Mouse (Mus musculus): ENCODE measurements at regions not wholly inside any gene's neighbourhood (a gene's known extent, or its start where the extent isn't known, plus 50 kb on each side); places are given as distances from the start of the nearest gene placed in this dataset.

DNA sequence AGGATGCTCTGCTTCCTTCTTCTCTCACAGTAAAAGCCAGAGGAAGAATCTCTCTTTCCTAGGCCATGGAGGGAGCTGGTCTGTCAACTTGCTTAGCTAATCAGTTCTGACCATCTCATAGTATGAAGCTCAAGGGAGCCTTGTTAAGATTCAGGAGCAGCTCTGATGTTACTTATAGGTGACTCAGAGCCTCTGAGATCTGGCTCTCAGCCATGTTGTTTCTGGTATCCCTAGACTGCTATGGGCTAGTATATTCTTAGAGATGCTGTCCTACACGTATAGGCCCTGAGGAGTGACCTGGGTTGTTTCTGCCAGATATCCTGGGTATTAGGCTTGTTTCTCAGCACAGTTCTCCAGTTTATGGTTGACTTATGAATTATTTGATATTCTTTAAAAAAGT lies 160.9 kb downstream of the 4930564D02Rik start:
- no peak for DNase-seq

- DNase-seq, result no peak
These were observed 161.8 kb downstream of the 4930564D02Rik start for GRCm38 (mm10) chr3:105228401-105228800.

DNA sequence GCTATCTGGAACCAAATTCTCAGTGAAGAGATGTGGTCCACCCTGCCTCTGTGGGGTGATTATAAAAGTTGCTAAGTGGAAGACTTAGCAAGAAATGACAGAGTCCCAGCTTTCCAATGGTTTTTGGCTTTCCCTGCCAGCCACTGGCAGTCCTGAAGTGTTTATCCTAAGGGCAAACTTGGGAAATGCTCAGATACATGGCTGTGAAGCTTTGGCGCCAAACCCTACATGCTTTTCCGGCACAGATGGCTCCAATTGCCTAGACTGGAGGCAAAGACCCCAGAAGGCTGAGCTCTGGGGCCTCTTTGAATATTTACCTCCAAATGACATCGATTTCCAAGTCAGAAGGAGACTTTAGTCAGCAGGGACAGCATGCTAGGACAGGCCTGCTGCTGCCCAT lies 174.4 kb downstream of the 4930564D02Rik start:
- no peak for DNase-seq

DNA sequence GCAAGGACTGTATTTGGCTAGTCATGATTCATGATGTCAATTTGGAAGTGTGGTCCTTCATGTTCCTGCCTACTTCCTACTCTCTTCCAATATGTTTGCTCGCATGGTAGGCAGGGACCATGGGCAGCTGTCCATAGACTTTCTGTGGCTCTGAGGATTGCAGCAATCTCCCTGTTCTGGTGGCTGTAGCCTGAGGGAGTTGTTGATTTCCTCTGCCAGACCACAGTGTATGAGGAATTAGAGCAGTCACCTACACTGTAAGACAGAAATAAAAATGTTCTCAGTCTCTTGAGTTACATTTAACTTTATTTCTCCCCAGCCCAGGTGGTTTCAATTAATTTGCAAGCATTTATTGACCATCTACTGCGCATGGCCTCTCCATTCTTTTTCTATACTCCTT lies 190.5 kb downstream of the 4930564D02Rik start:
- DNase-seq, result no peak

GRCm38 (mm10) chr3:105275241-105275640 lies 176.9 kb upstream of the Kcnd3 start:
- no peak for DNase-seq

DNA sequence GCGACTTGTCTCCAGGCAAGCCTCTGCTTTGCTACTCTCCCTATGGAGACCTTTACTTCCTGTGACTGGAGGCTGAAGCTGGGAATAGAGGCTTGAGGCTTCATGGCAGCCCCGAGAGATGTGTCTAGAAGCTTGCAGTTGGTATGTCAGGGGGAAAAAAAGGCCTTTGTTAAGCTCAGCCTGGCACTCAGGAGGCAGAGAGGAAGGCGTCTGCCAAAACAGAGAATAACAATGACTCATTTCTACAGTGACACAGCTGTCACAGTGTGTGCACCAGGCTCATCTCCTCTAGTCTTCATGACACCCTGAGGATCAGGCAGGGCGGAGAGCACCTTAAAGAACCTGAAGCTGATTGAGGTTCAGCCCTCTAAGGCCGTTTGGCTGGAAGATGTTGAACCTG lies 171.2 kb upstream of the Kcnd3 start:
- DNase-seq, result no peak

DNA sequence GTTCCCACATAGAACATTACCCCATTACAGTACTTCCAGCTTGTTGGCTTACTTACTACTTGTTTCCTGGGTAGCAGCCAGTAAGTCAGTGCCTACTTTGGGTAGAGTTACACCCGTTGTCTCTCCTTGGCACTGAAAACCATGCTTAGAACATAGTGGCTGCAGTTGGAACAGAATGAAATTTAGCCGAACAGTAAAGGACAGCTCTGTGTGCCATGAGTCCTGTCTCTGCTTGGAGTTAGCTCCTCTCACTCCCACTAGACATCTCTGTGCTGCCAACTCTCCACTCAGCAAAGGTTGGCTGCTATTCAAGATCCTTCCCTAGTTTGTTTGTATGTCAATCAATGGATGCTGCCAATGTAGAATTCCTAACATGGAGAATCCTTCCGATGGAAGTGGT lies 170.4 kb upstream of the Kcnd3 start:
- DNase-seq, result no peak

DNA sequence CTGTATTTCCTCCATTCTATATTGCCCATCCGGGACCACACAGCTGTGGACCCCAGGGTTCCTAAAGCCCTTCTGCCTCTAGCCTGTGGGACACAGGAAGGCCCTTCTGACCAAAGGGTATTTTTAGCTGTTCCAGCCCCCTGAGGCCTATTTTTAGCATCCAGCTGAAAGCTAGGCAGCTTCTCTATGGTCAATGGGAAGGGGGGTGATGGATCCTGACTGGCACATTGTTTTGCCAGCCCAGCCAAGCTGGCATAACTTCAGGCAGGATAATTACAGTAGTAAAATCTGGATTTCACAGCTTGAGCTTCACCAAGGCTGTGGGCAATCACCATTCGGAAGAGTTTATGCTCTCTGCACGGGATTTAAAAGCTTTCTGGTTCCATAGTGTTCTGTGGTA lies 153.9 kb upstream of the Kcnd3 start:
- no peak for DNase-seq

DNA sequence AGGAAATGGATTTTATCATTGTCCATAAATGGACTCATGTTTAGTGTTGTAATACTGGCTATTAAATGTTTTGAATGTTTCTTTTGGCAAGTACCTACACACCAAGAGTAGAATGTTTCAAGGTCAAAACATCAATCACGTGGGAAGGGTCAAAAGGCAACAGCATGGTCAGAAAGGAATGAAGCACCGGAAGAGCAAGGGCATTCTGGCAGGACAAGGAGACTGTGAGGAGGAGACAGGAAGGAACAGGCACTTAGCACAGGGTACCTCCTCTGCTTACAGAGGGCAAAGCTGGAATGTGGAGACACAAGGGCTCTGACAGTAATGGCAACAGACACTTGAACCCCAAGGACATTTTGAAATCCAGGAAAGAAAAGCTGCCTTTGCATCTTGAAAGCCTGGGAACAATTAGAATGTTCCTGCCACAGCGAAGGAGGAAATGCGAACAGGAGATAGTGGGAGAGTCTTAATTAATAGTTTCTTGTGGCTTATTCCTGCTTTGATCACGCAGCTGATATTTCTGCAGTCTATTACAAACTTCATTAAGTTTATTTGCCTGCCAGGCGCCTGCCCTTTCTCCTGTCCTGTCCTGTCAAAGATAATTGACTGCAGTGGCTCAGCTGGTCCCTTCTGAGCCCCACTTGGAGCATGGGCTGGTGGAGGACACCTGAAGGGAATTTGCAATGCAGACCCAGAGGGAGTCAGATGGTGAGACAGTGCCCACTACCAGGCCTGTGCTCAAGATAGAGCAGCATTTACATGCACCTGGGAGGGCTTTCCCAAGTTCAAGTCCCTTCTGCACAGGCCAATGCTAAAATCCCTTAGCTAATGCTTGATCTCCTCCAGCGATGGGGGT lies 151.2 kb upstream of the Kcnd3 start:
- no peak for DNase-seq

- no peak for DNase-seq
These were observed 144.5 kb upstream of the Kcnd3 start for GRCm38 (mm10) chr3:105307676-105308075.

DNA sequence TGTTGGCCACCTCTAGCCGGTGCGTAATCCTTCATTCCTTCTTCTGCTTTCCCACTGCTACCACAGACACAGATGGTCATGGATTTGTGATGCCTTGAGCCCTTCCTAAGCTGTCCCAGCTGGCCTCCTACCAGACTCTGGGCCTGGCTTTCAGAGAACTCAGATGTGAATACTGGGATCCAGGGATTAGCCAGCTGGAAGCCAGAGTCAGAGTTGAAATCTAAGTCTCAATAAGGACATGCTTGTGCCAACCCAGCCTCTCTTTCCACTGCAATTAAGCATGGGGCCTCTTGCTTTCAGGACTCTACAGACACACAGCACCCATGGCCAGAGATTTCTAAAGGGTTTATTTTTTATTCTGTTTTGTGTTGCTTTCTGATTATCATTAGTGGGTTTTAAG lies 143.1 kb upstream of the Kcnd3 start:
- no peak for DNase-seq

DNA sequence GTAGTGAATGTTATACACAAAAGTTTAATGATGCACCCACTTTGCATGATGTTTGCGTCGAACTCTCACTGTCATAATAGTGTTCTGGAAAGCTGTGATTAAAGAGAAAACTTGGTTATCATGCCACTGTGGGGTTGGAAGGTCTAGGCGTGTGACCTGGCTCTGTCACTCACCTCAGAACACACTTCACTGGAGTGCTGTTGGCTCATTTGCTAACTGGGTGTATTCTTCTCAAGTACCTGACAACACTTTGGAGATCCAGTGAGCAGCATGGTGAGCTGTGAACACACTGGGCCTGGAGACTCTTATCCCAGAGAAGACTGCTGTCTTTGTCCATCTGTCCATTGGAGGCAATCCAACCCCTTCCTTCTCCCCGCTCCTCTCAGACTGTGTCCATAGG lies 98.9 kb upstream of the Kcnd3 start:
- DNase-seq, result peak in 1 of 2 experiments; percentile 20

GRCm38 (mm10) chr3:105354123-105354931 lies 97.8 kb upstream of the Kcnd3 start:
- no peak for DNase-seq

DNA sequence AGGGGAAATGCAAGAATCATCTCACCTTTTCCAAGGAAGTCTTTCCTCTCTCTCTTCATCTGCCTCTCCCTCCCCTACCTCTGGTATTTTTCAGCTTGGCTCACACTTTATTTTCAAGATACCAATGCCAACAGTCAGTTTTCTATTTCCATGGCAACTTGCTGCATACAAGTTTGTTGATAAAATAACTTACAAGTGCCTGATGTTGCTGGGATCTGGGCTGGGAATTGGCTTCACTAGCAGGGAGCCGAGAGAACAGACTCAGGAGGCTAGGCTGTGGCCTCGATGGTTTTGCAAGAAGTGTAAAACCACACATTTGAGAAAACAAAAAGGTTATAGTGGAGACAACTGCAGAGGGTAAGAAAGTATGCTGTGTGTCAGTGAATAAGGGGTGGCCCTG lies 94.6 kb upstream of the Kcnd3 start:
- no peak for DNase-seq

DNA sequence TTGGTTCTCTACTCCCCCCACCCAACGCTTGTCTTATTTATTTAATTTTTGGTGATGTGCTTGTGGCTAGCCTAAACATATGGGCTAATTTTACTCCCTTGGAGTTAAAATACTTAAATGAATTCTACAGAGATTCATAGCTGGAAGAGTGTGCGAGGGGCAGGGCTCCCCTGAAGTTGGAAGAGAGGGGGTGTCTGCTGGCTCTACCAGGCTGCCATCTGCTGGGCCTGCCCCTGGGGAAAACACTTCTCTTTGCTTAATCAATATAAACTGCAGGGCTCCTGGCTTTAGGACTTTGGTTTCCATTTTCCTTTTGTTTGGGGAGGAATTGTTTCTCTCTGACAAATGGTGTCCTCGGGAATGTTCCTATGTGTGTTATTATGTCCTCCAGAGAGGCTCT lies 92.5 kb upstream of the Kcnd3 start:
- DNase-seq, result no peak

DNA sequence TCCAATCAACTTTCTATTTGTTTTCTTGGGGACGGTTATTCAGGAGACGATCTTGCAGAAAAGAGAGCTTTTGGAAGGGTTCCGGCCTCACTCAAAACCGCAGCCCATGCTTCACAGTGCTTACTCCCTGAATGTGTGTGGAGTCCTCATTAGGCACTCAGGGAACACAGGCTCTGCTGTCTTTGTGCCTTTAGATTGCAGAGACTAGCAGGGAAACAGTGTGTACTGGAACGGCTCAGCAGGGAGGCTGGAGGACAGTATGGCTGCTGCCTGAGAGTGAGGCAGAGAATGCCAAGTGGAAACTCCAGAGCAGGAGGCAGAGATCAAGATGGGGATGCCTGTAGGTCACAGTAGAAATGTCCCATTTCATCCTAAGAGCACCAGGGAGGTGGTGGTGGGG lies 87.4 kb upstream of the Kcnd3 start:
- DNase-seq, result peak; percentile 66 to 70

DNA sequence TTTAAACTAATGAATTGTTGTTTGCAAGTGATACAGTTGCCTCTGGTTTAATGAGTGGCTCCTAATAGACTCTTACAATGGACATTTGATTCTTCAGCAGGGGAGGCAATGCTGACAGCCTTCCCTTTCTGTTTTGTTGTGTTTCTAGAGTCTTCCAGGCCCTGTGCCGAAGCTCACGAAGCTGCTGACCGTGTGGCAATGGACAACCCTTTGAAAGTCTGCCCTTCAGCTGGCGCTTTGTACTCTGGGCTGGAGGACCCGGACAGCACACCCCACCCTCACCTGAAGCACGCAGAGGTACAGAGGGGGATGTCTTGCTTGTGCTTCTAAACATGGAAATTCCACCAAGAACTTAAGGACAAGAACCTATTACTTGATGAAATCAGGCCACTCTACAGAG lies 85.3 kb upstream of the Kcnd3 start:
- DNase-seq, result no peak

DNA sequence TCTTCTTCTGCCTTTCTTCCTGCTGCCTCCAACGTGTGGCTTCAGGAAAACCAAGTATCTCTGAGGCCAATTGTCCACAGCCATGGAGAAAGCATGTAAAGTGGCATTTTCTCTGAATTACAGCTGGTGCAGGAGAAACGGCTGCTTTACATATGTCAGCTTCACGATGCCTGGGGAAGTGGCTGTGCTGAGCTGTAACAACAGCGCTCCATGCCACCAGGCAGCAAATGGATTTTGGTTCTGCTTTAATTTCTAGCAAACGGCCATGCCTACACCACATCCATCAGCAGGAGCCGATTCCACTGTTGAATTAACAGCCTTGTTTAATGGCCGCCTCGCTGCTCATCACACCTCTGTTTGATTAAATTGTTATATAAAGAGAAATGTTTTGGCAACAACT lies 84.2 kb upstream of the Kcnd3 start:
- no peak for DNase-seq

- DNase-seq, result peak; percentile 10 to 33
These were observed 79.7 kb upstream of the Kcnd3 start for GRCm38 (mm10) chr3:105372371-105372828.

DNA sequence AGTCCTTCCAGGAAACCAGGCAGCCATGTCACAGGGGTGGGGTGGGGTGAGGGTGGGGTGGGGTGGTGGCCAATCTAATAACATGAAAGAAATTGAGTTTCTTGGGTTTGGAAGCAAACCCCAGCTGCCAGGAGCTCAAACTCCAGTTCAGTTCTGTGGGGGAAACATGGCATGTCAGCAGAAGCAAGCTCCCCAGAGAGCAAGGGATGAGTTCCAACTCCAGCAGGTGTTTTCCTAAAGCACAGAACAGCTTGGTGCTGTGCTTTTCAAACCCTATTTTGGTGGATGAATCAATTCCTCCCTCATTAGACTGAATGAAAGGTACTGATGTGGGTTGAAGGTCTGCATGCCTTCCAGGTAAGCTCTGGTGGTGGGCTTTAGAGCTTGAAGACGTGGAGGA lies 77.8 kb upstream of the Kcnd3 start:
- DNase-seq, result no peak

- DNase-seq, result no peak
These were observed 77.3 kb upstream of the Kcnd3 start for GRCm38 (mm10) chr3:105374836-105375235.

DNA sequence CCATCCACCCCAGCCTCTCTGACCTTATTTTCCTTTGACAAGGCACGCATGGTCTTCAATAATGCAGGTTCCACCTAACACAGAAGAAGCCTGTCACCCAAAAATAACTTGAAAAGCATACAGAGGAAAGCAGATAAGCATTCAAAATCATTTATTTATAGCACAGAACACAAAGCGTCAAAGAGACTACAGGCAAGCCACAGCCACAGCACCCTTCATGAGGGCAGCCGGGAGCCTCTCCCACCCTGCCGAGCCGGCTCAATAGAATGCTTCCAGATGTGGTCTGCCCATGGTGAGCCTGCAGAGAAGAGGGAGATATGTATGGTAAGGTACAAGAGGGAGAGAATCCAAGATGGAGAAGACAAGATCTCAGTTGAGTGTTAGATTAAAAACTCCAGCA lies 76.7 kb upstream of the Kcnd3 start:
- no peak for DNase-seq

DNA sequence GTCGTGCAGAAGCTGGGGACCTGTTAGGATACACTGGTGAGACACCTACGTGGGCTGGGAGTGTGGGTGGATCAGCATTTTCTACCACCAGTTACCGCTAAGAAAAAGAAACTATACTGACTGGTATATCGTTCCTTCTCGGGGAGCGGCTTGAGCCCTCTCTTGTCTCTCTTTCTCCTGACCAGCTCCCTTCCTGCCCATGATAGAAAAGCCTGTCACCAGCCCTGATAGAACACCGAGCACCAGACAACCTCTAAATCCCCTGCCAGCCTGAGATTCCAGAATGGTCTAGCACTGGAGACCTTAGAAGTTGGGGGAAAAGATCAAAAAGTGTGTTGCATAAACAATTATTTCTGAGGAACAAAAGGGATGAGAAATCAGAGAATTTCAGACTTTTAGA lies 76.3 kb upstream of the Kcnd3 start:
- DNase-seq, result no peak

DNA sequence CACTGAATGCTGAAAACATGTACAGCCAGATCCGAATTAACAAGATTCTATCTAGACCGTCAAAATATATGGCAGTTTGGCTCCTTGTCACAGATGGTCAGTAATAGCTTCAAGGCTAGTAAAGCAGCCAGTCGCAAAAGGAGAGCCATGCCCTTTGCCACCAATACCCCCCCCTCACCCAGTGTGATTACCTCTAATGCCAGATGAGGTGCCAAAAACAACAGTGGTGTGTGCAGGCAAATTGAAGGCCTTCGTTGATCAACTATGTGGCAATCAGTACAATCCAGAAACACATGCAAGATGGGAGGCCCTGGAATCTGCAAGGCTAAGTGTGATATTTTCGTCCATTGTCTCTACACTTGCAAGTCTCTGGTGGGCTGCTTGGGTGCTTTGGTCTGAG lies 75.8 kb upstream of the Kcnd3 start:
- DNase-seq, result no peak
